Mouse (Mus musculus) left cerebral cortex, adult 9 months (tissue): ENCODE measurements around the gene Clca4b.
"Not testable (repeated sequence)": the region's sequence is repeated elsewhere in the genome, so short reads cannot be mapped to it uniquely, and the experiment has no call there.

ENCODE experiments used
- DNase-seq, 2 experiments: peaks; one replicate each; pipeline ENCODE4 v3.0.0; 2022; ENCODE audit warnings: low spot score in 2 of 2

Gene Clca4b

GRCm38 (mm10) chr3:144932335-144932734 lies at the start of gene Clca4b:
Gene Clca4b, minus strand, starts transcription at chr3:144932529.
- no peak for DNase-seq

GRCm38 (mm10) chr3:144980551-144980950 lies 48.2 kb upstream of the Clca4b start:
- no peak for DNase-seq

- no peak for DNase-seq
These were observed 45.3 kb upstream of the Clca4b start for GRCm38 (mm10) chr3:144977631-144978030.

- no peak for DNase-seq
These were observed 43.8 kb upstream of the Clca4b start for GRCm38 (mm10) chr3:144976091-144976490.

GRCm38 (mm10) chr3:144974945-144975344 lies 42.6 kb upstream of the Clca4b start, which contains the start of gene Clca4a:
Gene Clca4a, minus strand, starts transcription at chr3:144975045.
- DNase-seq, result no peak

GRCm38 (mm10) chr3:144971553-144972270 lies 39.4 kb upstream of the Clca4b start:
- DNase-seq, result no peak

GRCm38 (mm10) chr3:144969755-144970154 lies 37.4 kb upstream of the Clca4b start:
- DNase-seq, result no peak

GRCm38 (mm10) chr3:144966074-144966473 lies 33.7 kb upstream of the Clca4b start:
- DNase-seq, result no peak

- no peak for DNase-seq
These were observed 18.5 kb upstream of the Clca4b start for GRCm38 (mm10) chr3:144950829-144951228.

- DNase-seq, result not testable (repeated sequence)
These were observed 15.0 kb upstream of the Clca4b start for GRCm38 (mm10) chr3:144947376-144947775.

GRCm38 (mm10) chr3:144933625-144934024 lies 1.3 kb upstream of the Clca4b start:
- DNase-seq, result not testable (repeated sequence)

GRCm38 (mm10) chr3:144933011-144933491 lies 722 bp upstream of the Clca4b start:
- DNase-seq, result no peak

GRCm38 (mm10) chr3:144914014-144914413 lies 18.3 kb downstream of the Clca4b start:
- DNase-seq, result no peak

- DNase-seq, result no peak
These were observed 35.2 kb downstream of the Clca4b start for GRCm38 (mm10) chr3:144897042-144897678.

GRCm38 (mm10) chr3:144890246-144890758 lies 42.0 kb downstream of the Clca4b start:
- DNase-seq, result no peak

GRCm38 (mm10) chr3:144886957-144887356 lies 45.4 kb downstream of the Clca4b start:
- DNase-seq, result no peak

GRCm38 (mm10) chr3:144872012-144872411 lies 60.3 kb downstream of the Clca4b start:
- not testable (repeated sequence) for DNase-seq
